Mouse (Mus musculus): ENCODE data around the gene Vti1b. TPM values are rescaled to one million over a fixed set of nuclear protein-coding genes. Genes with fewer than 3 reads are reported as not detected.

Vti1b gene
- total RNA-seq (2023; ENCODE audit: inconsistent age) = 74.4 to 82.2 TPM (median 75.1 TPM) in 4 replicates

DNA sequence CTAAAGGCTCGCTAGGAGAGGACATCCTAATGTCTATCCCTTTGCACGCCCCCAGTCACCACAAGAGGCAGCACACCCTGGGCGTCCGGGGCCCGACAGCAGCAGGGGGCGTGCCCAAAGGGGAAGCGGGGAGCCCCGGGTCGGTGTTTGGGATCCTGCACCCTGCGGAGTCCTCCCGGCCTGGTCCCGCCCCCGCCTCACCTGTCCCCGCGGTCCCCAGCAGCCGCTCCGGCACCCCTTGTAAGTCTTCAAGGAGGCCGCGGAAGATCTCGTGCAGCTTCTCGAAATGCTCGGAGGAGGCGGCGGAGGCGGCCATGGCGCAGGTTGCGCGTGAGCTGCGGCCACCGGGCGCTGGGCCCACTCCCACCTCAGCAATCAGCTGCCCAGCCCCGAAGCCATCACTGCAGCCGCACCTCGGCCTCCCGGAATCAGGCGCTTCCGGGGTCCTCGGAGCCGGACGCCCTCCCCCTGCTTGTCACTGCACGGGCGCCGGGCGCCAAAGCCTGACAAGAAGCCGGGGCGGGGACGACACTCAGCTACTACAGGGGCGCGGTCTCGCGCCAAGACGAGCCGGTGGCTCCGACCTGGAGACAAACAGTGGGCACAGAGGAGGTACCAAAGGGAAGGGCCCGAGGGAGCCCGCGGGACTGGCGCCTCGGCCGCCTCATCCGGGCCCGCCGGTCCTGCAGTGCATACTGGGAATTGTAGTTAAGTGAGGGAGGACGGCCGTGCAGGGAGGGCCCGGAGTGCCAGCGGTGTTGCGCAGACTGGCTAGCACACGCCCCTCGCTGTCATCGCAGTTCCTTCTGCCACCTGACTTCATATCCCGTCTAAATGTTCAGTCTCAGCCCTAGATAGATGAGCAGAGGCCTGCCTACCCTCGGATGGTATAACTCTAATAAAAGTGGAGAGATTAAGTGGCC is at the start of gene Vti1b:
Gene Vti1b (minus strand): TSS at position 649 of the 923 bp plus-strand sequence.

GRCm38 (mm10) chr12:79208703-79209464 is 36.4 kb upstream of the Vti1b start, which contains the start of gene Rdh12:
TSS of gene Rdh12 (plus strand) at chr12:79208914.

GRCm38 (mm10) chr12:79192193-79192592 is 19.7 kb upstream of the Vti1b start, which contains the start of gene Rdh11:
TSS of gene Rdh11 (minus strand) at chr12:79192293.

GRCm38 (mm10) chr12:79130299-79131177 is 41.9 kb downstream of the Vti1b start, which contains the start of gene Arg2:
TSS of gene Arg2 (plus strand) at chr12:79130777.

Other genes with a start within 250 kb of the Vti1b start
- 44.7 to 50.8 TPM (median 46.7 TPM) in 4 replicates for gene Tmem229b, start 165.0 kb downstream of the Vti1b start, total RNA-seq (2023; ENCODE audit: inconsistent age)
- gene Plekhh1, start 143.5 kb downstream of the Vti1b start, total RNA-seq (2023; ENCODE audit: inconsistent age) = 0.51 to 0.81 TPM (median 0.59 TPM) in 4 replicates
- 4.8 to 6.4 TPM (median 5.4 TPM) in 4 replicates for gene Pigh, start 83.0 kb downstream of the Vti1b start, total RNA-seq (2023; ENCODE audit: inconsistent age)
- gene Arg2, start 41.9 kb downstream of the Vti1b start, total RNA-seq (2023; ENCODE audit: inconsistent age) = not detected in 4 replicates
- 15.4 to 18.1 TPM (median 16.3 TPM) in 4 replicates for gene Rdh11, start 19.6 kb upstream of the Vti1b start, total RNA-seq (2023; ENCODE audit: inconsistent age)
- gene Rdh12, start 36.2 kb upstream of the Vti1b start, total RNA-seq (2023; ENCODE audit: inconsistent age) = 13.3 to 18.7 TPM (median 15.5 TPM) in 4 replicates
- 120 to 126 TPM (median 122 TPM) in 4 replicates for gene Zfyve26, start 123.6 kb upstream of the Vti1b start, total RNA-seq (2023; ENCODE audit: inconsistent age)
- gene Rad51b, start 124.6 kb upstream of the Vti1b start, total RNA-seq (2023; ENCODE audit: inconsistent age) = 0.75 to 0.90 TPM (median 0.80 TPM) in 4 replicates

All from B cell, adult (primary cell).